Mouse (Mus musculus) heart, embryonic 12.5 days (tissue): ENCODE data around the gene Crybb3. TPM values are rescaled to one million over a fixed set of nuclear protein-coding genes. Genes with fewer than 3 reads are reported as not detected.
A peak's percentile ranks its signal among the peaks of the same experiment; 100 is the strongest.

ENCODE experiments used
- ATAC-seq: fragments of 200-750 bp; cut with Nextera tagmentation; 2 replicates; pipeline ENCODE4 v1.8.0; 2017; ENCODE audit warnings: moderate TSS enrichment, moderate library complexity; ENCODE audit not compliant: insufficient number of reproducible peaks, low FRiP score
- H3K27ac ChIP-seq: fragments of 300-500 bp; sonication (generic); 2 replicates; pipeline ENCODE4 v1.5.1; 2016; ENCODE audit warnings: mild to moderate bottlenecking, moderate library complexity; ENCODE audit not compliant: poor library complexity, severe bottlenecking
- H3K27me3 ChIP-seq: fragments of 300-500 bp; sonication (generic); replicated peaks from 2 replicates; pipeline ENCODE4 v1.6.1; 2016; ENCODE audit warnings: mild to moderate bottlenecking, moderate library complexity
- H3K36me3 ChIP-seq: fragments of 300-500 bp; sonication (generic); 2 replicates; pipeline ENCODE4 v1.6.1; 2016; ENCODE audit warnings: mild to moderate bottlenecking, moderate library complexity
- H3K4me1 ChIP-seq: fragments of 300-500 bp; sonication (generic); replicated peaks from 2 replicates; pipeline ENCODE4 v1.6.1; 2016; ENCODE audit warnings: mild to moderate bottlenecking
- H3K4me2 ChIP-seq: fragments of 300-500 bp; sonication (generic); 2 replicates; pipeline ENCODE4 v1.6.1; 2016; ENCODE audit warnings: mild to moderate bottlenecking, moderate library complexity
- H3K4me3 ChIP-seq: fragments of 300-500 bp; sonication (generic); 2 replicates; pipeline ENCODE4 v1.5.1; 2016; ENCODE audit warnings: mild to moderate bottlenecking
- H3K9ac ChIP-seq: fragments of 300-500 bp; sonication (generic); 2 replicates; pipeline ENCODE4 v1.6.1; 2016; ENCODE audit warnings: mild to moderate bottlenecking, moderate library complexity
- H3K9me3 ChIP-seq: fragments of 300-500 bp; sonication (generic); replicated peaks from 2 replicates; pipeline ENCODE4 v1.6.1; 2016; ENCODE audit warnings: mild to moderate bottlenecking, moderate library complexity
- WGBS: fragments of 180-500 bp; shearing (Covaris S2); methylation state at CpG from one replicate; pipeline ENCODE4 v1.1.7; 2016; 5-methylcytosine and 5-hydroxymethylcytosine counted together
- polyA plus RNA-seq: library from polyadenylated mRNA; unstranded; fragments of >200 nt; fragmentation: Nextera tagmentation; extraction: Ambion mirVana; gene quantifications from 2 replicates; pipeline ENCODE4 v1.2.1, GENCODE M21; 2016

Gene Crybb3
- 1.4 and 1.5 TPM in 2 replicates for polyA plus RNA-seq

- peaks cover 22% of the 10 kb centered on the region for H3K4me1 ChIP-seq
- H3K27ac ChIP-seq = 0 out of 2 replicates have a peak within 1 kb of the TSS, but pooled peaks have one; percentile 8
- no peak within 1 kb of the TSS for H3K4me3 ChIP-seq
- H3K27me3 ChIP-seq = peaks cover 15% of the 10 kb centered on the region; the same call in 1 of the 2 replicates
- peaks cover 9% of the 10 kb centered on the region for H3K36me3 ChIP-seq
- WGBS = 67% methylated on average over 8 of the region's 8 CpGs
- H3K4me2 ChIP-seq = peak within 1 kb of the TSS; percentile 53; the same call in 1 of the 2 replicates
- H3K9me3 ChIP-seq = no peaks in the 10 kb centered on the region
- 0 out of 2 replicates have a peak within 1 kb of the TSS, but pooled peaks have one; percentile 6 for H3K9ac ChIP-seq
- no peak; the same call in 1 of the 2 replicates for ATAC-seq
Measured at GRCm38 (mm10) chr5:113081439-113081838, at the start of gene Crybb3. Crybb3 (minus strand) TSS chr5:113081584.

- H3K9ac ChIP-seq = no peak overlapping the region
- peaks cover 54% of the 10 kb centered on the region for H3K4me1 ChIP-seq
- H3K36me3 ChIP-seq = peaks cover 18% of the 10 kb centered on the region
Measured at GRCm38 (mm10) chr5:113128426-113128825, 47.0 kb upstream of the Crybb3 start.

GRCm38 (mm10) chr5:113126476-113126875 is 45.1 kb upstream of the Crybb3 start:
- 88% methylated on average over 12 of the region's 12 CpGs for WGBS
- no peak overlapping the region for H3K9ac ChIP-seq
- H3K36me3 ChIP-seq = peaks cover 17% of the 10 kb centered on the region
- H3K4me1 ChIP-seq = peaks cover 54% of the 10 kb centered on the region
- no peaks in the 10 kb centered on the region for H3K27me3 ChIP-seq
- H3K9me3 ChIP-seq = no peaks in the 10 kb centered on the region
- H3K27ac ChIP-seq = no peak overlapping the region
- no peak overlapping the region for H3K4me2 ChIP-seq
- ATAC-seq = no peak
- H3K4me3 ChIP-seq = no peak overlapping the region

More at GRCm38 (mm10) chr5:113128426-113128825, 47.0 kb upstream of the Crybb3 start:
- no peaks in the 10 kb centered on the region for H3K27me3 ChIP-seq
- no peak overlapping the region for H3K4me3 ChIP-seq
- H3K4me2 ChIP-seq = no peak overlapping the region
- no peak for ATAC-seq
- 67% methylated on average over 4 of the region's 4 CpGs for WGBS
- H3K27ac ChIP-seq = no peak overlapping the region
- no peaks in the 10 kb centered on the region for H3K9me3 ChIP-seq

- no peak overlapping the region for H3K4me3 ChIP-seq
- peaks cover 15% of the 10 kb centered on the region for H3K36me3 ChIP-seq
- H3K9me3 ChIP-seq = no peaks in the 10 kb centered on the region
- no peak for ATAC-seq
- no peak overlapping the region for H3K9ac ChIP-seq
- 61% methylated on average over 10 of the region's 10 CpGs for WGBS
- H3K27ac ChIP-seq = peak overlapping the region; percentile 36; the same call in 1 of the 2 replicates
- H3K4me1 ChIP-seq = peaks cover 68% of the 10 kb centered on the region
- no peaks in the 10 kb centered on the region for H3K27me3 ChIP-seq
- H3K4me2 ChIP-seq = no peak overlapping the region
Measured at GRCm38 (mm10) chr5:113123693-113124092, 42.3 kb upstream of the Crybb3 start.

- Histone ChIP-seq H3K27ac (peak overlapping the region; percentile 37), H3K4me2 (peak overlapping the region; percentile 28; the same call in 1 of the 2 replicates), H3K4me3 (no peak overlapping the region), H3K4me1 (peaks cover 73% of the 10 kb centered on the region), H3K36me3 (peaks cover 12% of the 10 kb centered on the region), H3K9ac (peak overlapping the region; percentile 13; the same call in 1 of the 2 replicates), H3K27me3 (no peaks in the 10 kb centered on the region), H3K9me3 (no peaks in the 10 kb centered on the region)
- WGBS = 12% methylated on average over 12 of the region's 12 CpGs
- peak; percentile 24 for ATAC-seq
Measured at GRCm38 (mm10) chr5:113122326-113123054, 41.1 kb upstream of the Crybb3 start.

- no peak for ATAC-seq
- H3K9ac ChIP-seq = peak overlapping the region; percentile 13; the same call in 1 of the 2 replicates
- H3K27ac ChIP-seq = peak overlapping the region; percentile 37; the same call in 1 of the 2 replicates
- H3K4me1 ChIP-seq = peaks cover 75% of the 10 kb centered on the region
- 70% methylated on average over 6 of the region's 6 CpGs for WGBS
- H3K4me3 ChIP-seq = no peak overlapping the region
- no peak overlapping the region for H3K4me2 ChIP-seq
- H3K27me3 ChIP-seq = no peaks in the 10 kb centered on the region
- peaks cover 10% of the 10 kb centered on the region for H3K36me3 ChIP-seq
- no peaks in the 10 kb centered on the region for H3K9me3 ChIP-seq
Measured at GRCm38 (mm10) chr5:113121591-113121875, 40.1 kb upstream of the Crybb3 start.

- Histone ChIP-seq H3K9me3 (no peaks in the 10 kb centered on the region), H3K27me3 (no peaks in the 10 kb centered on the region), H3K27ac (peak overlapping the region; percentile 37), H3K4me1 (peaks cover 81% of the 10 kb centered on the region), H3K4me3 (no peak overlapping the region), H3K9ac (no peak overlapping the region), H3K4me2 (no peak overlapping the region), H3K36me3 (peaks cover 5% of the 10 kb centered on the region; the same call in 1 of the 2 replicates)
- 33% methylated on average over 15 of the region's 15 CpGs for whole genome bisulfite sequencing
- ATAC-seq = no peak
Measured at GRCm38 (mm10) chr5:113120741-113121590, 39.6 kb upstream of the Crybb3 start.

- Histone ChIP-seq H3K4me1 (peaks cover 91% of the 10 kb centered on the region), H3K4me3 (no peak overlapping the region), H3K36me3 (no peaks in the 10 kb centered on the region), H3K9me3 (no peaks in the 10 kb centered on the region), H3K9ac (peak overlapping the region; percentile 26; the same call in 1 of the 2 replicates), H3K4me2 (no peak overlapping the region), H3K27me3 (no peaks in the 10 kb centered on the region), H3K27ac (peak overlapping the region; percentile 4; the same call in 1 of the 2 replicates)
- ATAC-seq = no peak
- 35% methylated on average over 13 of the region's 13 CpGs for WGBS
Measured at GRCm38 (mm10) chr5:113119861-113120465, 38.6 kb upstream of the Crybb3 start.

GRCm38 (mm10) chr5:113119291-113119690 is 37.9 kb upstream of the Crybb3 start:
- no peak overlapping the region for H3K4me3 ChIP-seq

GRCm38 (mm10) chr5:113118695-113119094 is 37.3 kb upstream of the Crybb3 start:
- no peak overlapping the region for H3K9ac ChIP-seq
- no peaks in the 10 kb centered on the region for H3K36me3 ChIP-seq
- no peak overlapping the region for H3K4me3 ChIP-seq
- H3K4me1 ChIP-seq = peaks cover 96% of the 10 kb centered on the region
- ATAC-seq = no peak
- WGBS = 39% methylated on average over 6 of the region's 6 CpGs
- H3K27me3 ChIP-seq = no peaks in the 10 kb centered on the region
- H3K9me3 ChIP-seq = no peaks in the 10 kb centered on the region
- peak overlapping the region; percentile 30; the same call in 1 of the 2 replicates for H3K27ac ChIP-seq
- H3K4me2 ChIP-seq = no peak overlapping the region

More at GRCm38 (mm10) chr5:113119291-113119690, 37.9 kb upstream of the Crybb3 start:
- no peak overlapping the region for H3K4me2 ChIP-seq
- H3K9me3 ChIP-seq = no peaks in the 10 kb centered on the region
- WGBS = 52% methylated on average over 9 of the region's 9 CpGs
- peak overlapping the region; percentile 26; the same call in 1 of the 2 replicates for H3K9ac ChIP-seq
- peaks cover 95% of the 10 kb centered on the region for H3K4me1 ChIP-seq
- H3K27me3 ChIP-seq = no peaks in the 10 kb centered on the region
- peak overlapping the region; percentile 8; the same call in 1 of the 2 replicates for H3K27ac ChIP-seq
- no peak for ATAC-seq
- no peaks in the 10 kb centered on the region for H3K36me3 ChIP-seq
